Mouse (Mus musculus): Measurements from ENCODE around the gene Kif3a. TPM values are rescaled to one million over a fixed set of nuclear protein-coding genes. Genes with fewer than 3 reads are reported as not detected.

Gene Kif3a
- total and polyA plus RNA-seq, 3 experiments: 11.2 to 27.5 (median 20.2) TPM

GRCm38 (mm10) chr11:53651441-53651840, 84.3 kb downstream of the Kif3a start:
- ATAC-seq (ENCODE audit: extremely low read depth, insufficient number of reproducible peaks, low FRiP score, poor library complexity, severe bottlenecking): no peak
- H3K27me3 ChIP-seq (ENCODE audit: insufficient read depth, low read length): no peaks in the 10 kb centered on the region
- peaks cover 47% of the 10 kb centered on the region for H3K4me1 ChIP-seq (ENCODE audit: insufficient read depth, low read depth, low read length)
- TF ChIP-seq TAL1 (conservative IDR thresholded peaks at IDR 0.05; ENCODE audit: low read depth, low read length): no peak
- H3K9me3 ChIP-seq (replicated peaks): no peaks in the 10 kb centered on the region
- peaks cover 85% of the 10 kb centered on the region for H3K36me3 ChIP-seq (replicated peaks)
- H3K4me3 ChIP-seq (ENCODE audit: low read depth, low read length): no peak overlapping the region
- no peak for DNase-seq (ENCODE audit: low spot score)

Other genes with a start within 250 kb of the Kif3a start
- 22.6 and 30.5 TPM in 2 replicates for gene Zcchc10, start 242.7 kb upstream of the Kif3a start, total RNA-seq (2014; fragmentation: Nextera tagmentation)
- gene Zcchc10, start 242.7 kb upstream of the Kif3a start, total RNA-seq (2017): 5.1 and 8.8 TPM in 2 replicates
- 2.6 and 2.8 TPM in 2 replicates for gene Zcchc10, start 242.7 kb upstream of the Kif3a start, polyA plus RNA-seq (2012)
- gene Aff4, start 216.5 kb upstream of the Kif3a start, total RNA-seq (2014; fragmentation: Nextera tagmentation): 246 and 249 TPM in 2 replicates
- gene Aff4, start 216.5 kb upstream of the Kif3a start, total RNA-seq (2017): 66.4 and 86.2 TPM in 2 replicates
- 3.4 and 4.5 TPM in 2 replicates for gene Aff4, start 216.5 kb upstream of the Kif3a start, polyA plus RNA-seq (2012)
- not detected in 2 replicates for gene Leap2, start 144.2 kb upstream of the Kif3a start, total RNA-seq (2014; fragmentation: Nextera tagmentation)
- gene Leap2, start 144.2 kb upstream of the Kif3a start, total RNA-seq (2017): not detected in 2 replicates
- not detected in 2 replicates for gene Leap2, start 144.2 kb upstream of the Kif3a start, polyA plus RNA-seq (2012)
- gene Uqcrq, start 136.5 kb upstream of the Kif3a start, total RNA-seq (2014; fragmentation: Nextera tagmentation): 63.3 and 67.6 TPM in 2 replicates
- gene Uqcrq, start 136.5 kb upstream of the Kif3a start, total RNA-seq (2017): 25.6 and 30.4 TPM in 2 replicates
- gene Uqcrq, start 136.5 kb upstream of the Kif3a start, polyA plus RNA-seq (2012): 167 and 193 TPM in 2 replicates
- gene Gdf9, start 136.4 kb upstream of the Kif3a start, total RNA-seq (2014; fragmentation: Nextera tagmentation): 1.8 TPM in 1 of 2 replicates, not detected in the other
- gene Gdf9, start 136.4 kb upstream of the Kif3a start, total RNA-seq (2017): 0.38 and 1.2 TPM in 2 replicates
- gene Gdf9, start 136.4 kb upstream of the Kif3a start, polyA plus RNA-seq (2012): 0.10 TPM in 1 of 2 replicates, not detected in the other
- not detected in 2 replicates for gene Gm10447, start 110.3 kb upstream of the Kif3a start, total RNA-seq (2014; fragmentation: Nextera tagmentation)
- gene Gm10447, start 110.3 kb upstream of the Kif3a start, total RNA-seq (2017): not detected in 2 replicates
- gene Gm10447, start 110.3 kb upstream of the Kif3a start, polyA plus RNA-seq (2012): not detected in 2 replicates
- not detected in 2 replicates for gene Shroom1, start 110.2 kb upstream of the Kif3a start, total RNA-seq (2014; fragmentation: Nextera tagmentation)
- gene Shroom1, start 110.2 kb upstream of the Kif3a start, total RNA-seq (2017): 0.11 TPM in 1 of 2 replicates, not detected in the other
- gene Shroom1, start 110.2 kb upstream of the Kif3a start, polyA plus RNA-seq (2012): not detected in 2 replicates
- gene Gm9837, start 96.9 kb upstream of the Kif3a start, total RNA-seq (2014; fragmentation: Nextera tagmentation): not detected in 2 replicates
- gene Gm9837, start 96.9 kb upstream of the Kif3a start, total RNA-seq (2017): 0.16 TPM in 1 of 2 replicates, not detected in the other
- gene Gm9837, start 96.9 kb upstream of the Kif3a start, polyA plus RNA-seq (2012): not detected in 2 replicates
- not detected in 2 replicates for gene Gm9945, start 87.2 kb upstream of the Kif3a start, total RNA-seq (2014; fragmentation: Nextera tagmentation)
- gene Gm9945, start 87.2 kb upstream of the Kif3a start, total RNA-seq (2017): 0.29 and 0.76 TPM in 2 replicates
- gene Gm9945, start 87.2 kb upstream of the Kif3a start, polyA plus RNA-seq (2012): 0.27 TPM in 1 of 2 replicates, not detected in the other
- 6.8 TPM in 2 replicates for gene Sowaha, start 87.1 kb upstream of the Kif3a start, total RNA-seq (2014; fragmentation: Nextera tagmentation)
- 2.1 and 3.0 TPM in 2 replicates for gene Sowaha, start 87.1 kb upstream of the Kif3a start, total RNA-seq (2017)
- gene Sowaha, start 87.1 kb upstream of the Kif3a start, polyA plus RNA-seq (2012): 4.9 and 6.1 TPM in 2 replicates
- gene Sept8, start 48.1 kb upstream of the Kif3a start, total RNA-seq (2014; fragmentation: Nextera tagmentation): 186 and 202 TPM in 2 replicates
- 156 and 172 TPM in 2 replicates for gene Sept8, start 48.1 kb upstream of the Kif3a start, total RNA-seq (2017)
- 124 and 136 TPM in 2 replicates for gene Sept8, start 48.1 kb upstream of the Kif3a start, polyA plus RNA-seq (2012)
- 35.8 and 40.6 TPM in 2 replicates for gene Il4, start 51.3 kb downstream of the Kif3a start, total RNA-seq (2014; fragmentation: Nextera tagmentation)
- gene Il4, start 51.3 kb downstream of the Kif3a start, total RNA-seq (2017): 87.7 and 99.1 TPM in 2 replicates
- gene Il4, start 51.3 kb downstream of the Kif3a start, polyA plus RNA-seq (2012): 0.43 and 1.0 TPM in 2 replicates
- gene Il13, start 67.3 kb downstream of the Kif3a start, total RNA-seq (2014; fragmentation: Nextera tagmentation): 0.63 TPM in 1 of 2 replicates, not detected in the other
- gene Il13, start 67.3 kb downstream of the Kif3a start, total RNA-seq (2017): 3.2 and 4.7 TPM in 2 replicates
- gene Il13, start 67.3 kb downstream of the Kif3a start, polyA plus RNA-seq (2012): not detected in 2 replicates
- 92.4 and 104 TPM in 2 replicates for gene Rad50, start 139.9 kb downstream of the Kif3a start, total RNA-seq (2014; fragmentation: Nextera tagmentation)
- gene Rad50, start 139.9 kb downstream of the Kif3a start, total RNA-seq (2017): 73.7 and 97.2 TPM in 2 replicates
- 13.7 and 16.4 TPM in 2 replicates for gene Rad50, start 139.9 kb downstream of the Kif3a start, polyA plus RNA-seq (2012)
- gene Il5, start 153.4 kb downstream of the Kif3a start, total RNA-seq (2014; fragmentation: Nextera tagmentation): not detected in 2 replicates
- 0.11 TPM in 1 of 2 replicates, not detected in the other for gene Il5, start 153.4 kb downstream of the Kif3a start, total RNA-seq (2017)
- not detected in 2 replicates for gene Il5, start 153.4 kb downstream of the Kif3a start, polyA plus RNA-seq (2012)
- 2.5 TPM in 1 of 2 replicates, not detected in the other for gene Irf1, start 202.6 kb downstream of the Kif3a start, total RNA-seq (2014; fragmentation: Nextera tagmentation)
- gene Irf1, start 202.6 kb downstream of the Kif3a start, total RNA-seq (2017): 7.9 and 9.3 TPM in 2 replicates
- 0.21 and 0.29 TPM in 2 replicates for gene Irf1, start 202.6 kb downstream of the Kif3a start, polyA plus RNA-seq (2012)
- not detected in 2 replicates for gene Gm17334, start 205.8 kb downstream of the Kif3a start, total RNA-seq (2014; fragmentation: Nextera tagmentation)
- gene Gm17334, start 205.8 kb downstream of the Kif3a start, total RNA-seq (2017): not detected in 2 replicates
- not detected in 2 replicates for gene Gm17334, start 205.8 kb downstream of the Kif3a start, polyA plus RNA-seq (2012)